In genomic region chr7:82175327-82175721, GRCm38 (mm10) we compare ENCODE assay signal across 8 mouse cellular contexts. TPM values are rescaled to one million over a fixed set of nuclear protein-coding genes. Genes with fewer than 3 reads are reported as not detected.
DNase-seq lines count a peak whose midpoint lies in the region; ATAC-seq and TF ChIP-seq lines count a peak whose summit lies in the region.

No protein-coding gene starts in this region.

- H3K4me2 ChIP-seq in forebrain, embryonic 13.5 days = peak overlapping the region; percentile 85
- peak overlapping the region; percentile 69 for H3K4me2 ChIP-seq in liver, embryonic 13.5 days

- peaks cover 19% of the 10 kb centered on the region for H3K27me3 ChIP-seq in E14TG2a.4 (ENCODE audit: insufficient read depth, low read length)
- H3K27me3 ChIP-seq in forebrain, embryonic 13.5 days = 0 out of 2 replicates have a peak, but pooled peaks cover 3% of the 10 kb centered on the region
- peaks cover 36% of the 10 kb centered on the region for H3K27me3 ChIP-seq in liver, embryonic 13.5 days

- TF ChIP-seq CTCF in E14TG2a.4 (conservative IDR thresholded peaks at IDR 0.05; ENCODE audit: low read length) = no peak

- H3K36me3 ChIP-seq in E14TG2a.4 (ENCODE audit: insufficient read depth, low read length) = no peaks in the 10 kb centered on the region
- H3K36me3 ChIP-seq in forebrain, embryonic 13.5 days (ENCODE audit: poor library complexity, severe bottlenecking) = no peaks in the 10 kb centered on the region
- H3K36me3 ChIP-seq in liver, embryonic 13.5 days = no peaks in the 10 kb centered on the region

- H3K9me3 ChIP-seq in E14TG2a.4 (ENCODE audit: low read length) = peaks cover 9% of the 10 kb centered on the region
- H3K9me3 ChIP-seq in forebrain, embryonic 13.5 days (replicated peaks) = 0 out of 2 replicates have a peak, but pooled peaks cover 3% of the 10 kb centered on the region
- H3K9me3 ChIP-seq in liver, embryonic 13.5 days (replicated peaks) = no peaks in the 10 kb centered on the region

- WGBS in forebrain, embryonic 13.5 days = 2% methylated on average over 16 of the region's 16 CpGs
- WGBS in liver, embryonic 13.5 days (ENCODE audit: insufficient replicate concordance) = 2% methylated on average over 16 of the region's 16 CpGs

- no peak for ATAC-seq in forebrain, embryonic 13.5 days
- ATAC-seq in liver, embryonic 13.5 days (ENCODE audit: low read depth) = no peak
- ATAC-seq in megakaryocyte progenitor cell, adult 5-6 weeks (replicated peaks; ENCODE audit: poor library complexity) = no peak

- peak; percentile 88 for DNase-seq in heart, adult 11 months
- DNase-seq in heart, postnatal 4 days = no peak
- DNase-seq in liver, embryonic 13.5 days = no peak
- DNase-seq in Muller cell, postnatal 12 days (ENCODE audit: inconsistent ontology term) = no peak
- DNase-seq in spleen, postnatal 10 days (ENCODE audit: low spot score in 2 of 2) = no peak

- H3K4me1 ChIP-seq in E14TG2a.4 (replicated peaks; ENCODE audit: low read depth, low read length) = peaks cover 15% of the 10 kb centered on the region
- peaks cover 12% of the 10 kb centered on the region; the same call in 1 of the 2 replicates for H3K4me1 ChIP-seq in forebrain, embryonic 13.5 days
- H3K4me1 ChIP-seq in liver, embryonic 13.5 days (replicated peaks) = no peaks in the 10 kb centered on the region

- H3K4me3 ChIP-seq in E14TG2a.4 (replicated peaks; ENCODE audit: low read length) = peak overlapping the region; percentile 91
- H3K4me3 ChIP-seq in forebrain, embryonic 13.5 days = peak overlapping the region; percentile 78
- peak overlapping the region; percentile 54 for H3K4me3 ChIP-seq in liver, embryonic 13.5 days (replicated peaks)

- H3K27ac ChIP-seq in forebrain, embryonic 13.5 days = no peak overlapping the region
- H3K27ac ChIP-seq in liver, embryonic 13.5 days = no peak overlapping the region

- H3K9ac ChIP-seq in forebrain, embryonic 13.5 days = peak overlapping the region; percentile 77
- H3K9ac ChIP-seq in liver, embryonic 13.5 days = no peak overlapping the region

RNA-seq across cellular contexts. Expression of gene Sh3gl3, which starts 1.7 kb away (rescaled TPM):
- total RNA-seq in heart, postnatal 4 days (2021) = 1 to 10 TPM; 1.9 to 2.9 TPM
- polyA plus RNA-seq in forebrain, embryonic 13.5 days (2015; fragmentation: Nextera tagmentation; extraction: Ambion mirVana) = 26.4 and 27.5 TPM in 2 replicates
- 0.28 and 0.39 TPM in 2 replicates for polyA plus RNA-seq in liver, embryonic 13.5 days (2015; fragmentation: Nextera tagmentation; extraction: Ambion mirVana)
- not detected in 2 replicates for total RNA-seq in megakaryocyte progenitor cell, adult 5-6 weeks (2015)
- total RNA-seq in megakaryocyte progenitor cell, adult 5-6 weeks (2017) = not detected in 2 replicates
